Mouse (Mus musculus): ENCODE results near the gene Zfp462.

DNA sequence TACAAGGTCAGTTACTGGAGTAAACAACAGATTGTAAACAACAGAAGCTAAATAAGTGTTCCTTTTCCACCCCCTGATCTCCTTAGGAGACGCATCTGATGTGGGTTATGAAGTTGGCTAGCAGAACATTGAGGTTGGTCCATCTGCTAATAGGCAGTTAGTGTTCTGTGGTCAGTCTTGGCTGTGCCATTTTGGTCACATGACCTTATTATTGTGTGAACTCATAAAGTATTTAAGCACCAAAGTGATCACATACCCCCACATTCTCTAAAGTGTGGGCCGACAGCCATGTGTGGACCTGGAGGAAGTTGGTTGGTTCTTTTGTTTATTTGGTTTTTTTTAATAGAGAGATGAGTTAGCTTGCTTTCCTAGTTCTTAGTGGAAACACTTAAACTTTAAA, 39.7 kb downstream of the Zfp462 start:
- TF ChIP-seq EP300 (IDR thresholded peaks at IDR 0.05; ENCODE audit: low read depth) (no peak), CTCF (IDR thresholded peaks at IDR 0.05; ENCODE audit: low read depth) (no peak)
